Mouse (Mus musculus) erythroblast, embryonic 14.5 days (primary cell): ENCODE measurements around the gene Tshz2. TPM values are rescaled to one million over a fixed set of nuclear protein-coding genes. Genes with fewer than 3 reads are reported as not detected.

Experiments used
- H3K27me3 ChIP-seq: 2 replicates; pipeline ENCODE4 v1.6.1; 2012; ENCODE audit warnings: inconsistent platforms; ENCODE audit not compliant: control insufficient read depth
- H3K36me3 ChIP-seq: 2 replicates; pipeline ENCODE4 v1.6.1; 2012; ENCODE audit warnings: mild to moderate bottlenecking, inconsistent platforms; ENCODE audit not compliant: control insufficient read depth
- H3K4me1 ChIP-seq: 2 replicates; pipeline ENCODE4 v1.6.1; 2012; ENCODE audit warnings: inconsistent platforms; ENCODE audit not compliant: control insufficient read depth
- H3K4me3 ChIP-seq: replicated peaks from 2 replicates; pipeline ENCODE3; 2012; ENCODE audit warnings: moderate library complexity, mild to moderate bottlenecking, inconsistent platforms
- H3K9me3 ChIP-seq: 2 replicates; pipeline ENCODE4 v1.6.1; 2012; ENCODE audit warnings: low read length, inconsistent platforms, mixed read lengths; ENCODE audit not compliant: control insufficient read depth
- GATA1 ChIP-seq: IDR thresholded peaks from 2 replicates; pipeline ENCODE4 v1.6.1; 2012; ENCODE audit warnings: low read length, inconsistent platforms, mixed read lengths
- TAL1 ChIP-seq: IDR thresholded peaks from 3 replicates; pipeline ENCODE4 v1.6.1; 2012; ENCODE audit warnings: low read length, inconsistent platforms, mixed read lengths
- polyA plus RNA-seq: library from polyadenylated mRNA; stranded (reverse); fragments of >175 nt; gene quantifications from 2 replicates; pipeline ENCODE4 v1.2.3, GENCODE M21; 2012

Gene Tshz2
- polyA plus RNA-seq, 1 experiment: not detected

GRCm38 (mm10) chr2:169940297-169941142 lies 307.7 kb downstream of the Tshz2 start:
- no peaks in the 10 kb centered on the region for H3K4me1 ChIP-seq
- H3K9me3 ChIP-seq: peaks cover 8% of the 10 kb centered on the region; the same call in 1 of the 2 replicates
- H3K27me3 ChIP-seq: no peaks in the 10 kb centered on the region
- TF ChIP-seq TAL1: no peak
- no peak for TF ChIP-seq GATA1
- no peaks in the 10 kb centered on the region for H3K36me3 ChIP-seq
- no peak overlapping the region for H3K4me3 ChIP-seq

GRCm38 (mm10) chr2:169943727-169944126 lies 310.9 kb downstream of the Tshz2 start:
- Histone ChIP-seq H3K9me3 (peaks cover 8% of the 10 kb centered on the region; the same call in 1 of the 2 replicates), H3K4me3 (no peak overlapping the region)

GRCm38 (mm10) chr2:169948139-169948538 lies 315.3 kb downstream of the Tshz2 start:
- H3K4me3 ChIP-seq: no peak overlapping the region
- H3K9me3 ChIP-seq: peaks cover 6% of the 10 kb centered on the region; the same call in 1 of the 2 replicates
- TF ChIP-seq GATA1 (no peak), TAL1 (no peak)

More at GRCm38 (mm10) chr2:169943727-169944126, 310.9 kb downstream of the Tshz2 start:
- no peaks in the 10 kb centered on the region for H3K36me3 ChIP-seq
- no peaks in the 10 kb centered on the region for H3K4me1 ChIP-seq
- TF ChIP-seq TAL1 (no peak), GATA1 (no peak)
- H3K27me3 ChIP-seq: no peaks in the 10 kb centered on the region

GRCm38 (mm10) chr2:169951041-169951440 lies 318.2 kb downstream of the Tshz2 start:
- no peak for TF ChIP-seq GATA1
- no peak for TF ChIP-seq TAL1
- Histone ChIP-seq H3K4me3 (no peak overlapping the region), H3K9me3 (peaks cover 6% of the 10 kb centered on the region; the same call in 1 of the 2 replicates), H3K4me1 (no peaks in the 10 kb centered on the region), H3K36me3 (no peaks in the 10 kb centered on the region), H3K27me3 (no peaks in the 10 kb centered on the region)

More at GRCm38 (mm10) chr2:169948139-169948538, 315.3 kb downstream of the Tshz2 start:
- Histone ChIP-seq H3K4me1 (no peaks in the 10 kb centered on the region), H3K27me3 (no peaks in the 10 kb centered on the region), H3K36me3 (no peaks in the 10 kb centered on the region)

- Histone ChIP-seq H3K27me3 (no peaks in the 10 kb centered on the region), H3K4me1 (no peaks in the 10 kb centered on the region), H3K36me3 (no peaks in the 10 kb centered on the region), H3K9me3 (peaks cover 15% of the 10 kb centered on the region), H3K4me3 (no peak overlapping the region)
- TF ChIP-seq TAL1 (no peak), GATA1 (no peak)
These were observed 320.2 kb downstream of the Tshz2 start for GRCm38 (mm10) chr2:169952981-169953380.

- Histone ChIP-seq H3K4me1 (no peaks in the 10 kb centered on the region), H3K27me3 (peaks cover 2% of the 10 kb centered on the region; the same call in 1 of the 2 replicates), H3K36me3 (no peaks in the 10 kb centered on the region), H3K9me3 (peaks cover 15% of the 10 kb centered on the region), H3K4me3 (no peak overlapping the region)
- TF ChIP-seq TAL1: no peak
- TF ChIP-seq GATA1: no peak
These were observed 326.1 kb downstream of the Tshz2 start for GRCm38 (mm10) chr2:169958736-169959573.

- peaks cover 5% of the 10 kb centered on the region for H3K9me3 ChIP-seq
- H3K4me1 ChIP-seq: no peaks in the 10 kb centered on the region
- no peak overlapping the region for H3K4me3 ChIP-seq
These were observed 328.8 kb downstream of the Tshz2 start for GRCm38 (mm10) chr2:169961463-169962230.

GRCm38 (mm10) chr2:169962231-169962600 lies 329.4 kb downstream of the Tshz2 start:
- Histone ChIP-seq H3K36me3 (no peaks in the 10 kb centered on the region), H3K27me3 (peaks cover 2% of the 10 kb centered on the region; the same call in 1 of the 2 replicates), H3K9me3 (peaks cover 1% of the 10 kb centered on the region), H3K4me3 (no peak overlapping the region), H3K4me1 (no peaks in the 10 kb centered on the region)
- TF ChIP-seq TAL1 (no peak), GATA1 (no peak)

More at GRCm38 (mm10) chr2:169961463-169962230, 328.8 kb downstream of the Tshz2 start:
- peaks cover 2% of the 10 kb centered on the region; the same call in 1 of the 2 replicates for H3K27me3 ChIP-seq
- no peaks in the 10 kb centered on the region for H3K36me3 ChIP-seq
- TF ChIP-seq GATA1: no peak
- no peak for TF ChIP-seq TAL1
